Mouse (Mus musculus) adrenal gland, adult 10 weeks (tissue): ENCODE data around the gene Slc31a1. TPM values are rescaled to one million over a fixed set of nuclear protein-coding genes. Genes with fewer than 3 reads are reported as not detected.

Experiments
- polyA plus RNA-seq: library from polyadenylated mRNA; stranded (reverse); fragments of 350-450 nt; fragmentation: Illumina TruSeq; extraction: RNeasy Lipid Tissue Mini Kit (QIAGEN cat#74804); gene quantifications from one replicate; pipeline ENCODE4 v1.2.3, GENCODE M21; 2014; ENCODE audit warnings: low read depth, low replicate concordance

Slc31a1 gene
- 147 TPM for polyA plus RNA-seq

DNA sequence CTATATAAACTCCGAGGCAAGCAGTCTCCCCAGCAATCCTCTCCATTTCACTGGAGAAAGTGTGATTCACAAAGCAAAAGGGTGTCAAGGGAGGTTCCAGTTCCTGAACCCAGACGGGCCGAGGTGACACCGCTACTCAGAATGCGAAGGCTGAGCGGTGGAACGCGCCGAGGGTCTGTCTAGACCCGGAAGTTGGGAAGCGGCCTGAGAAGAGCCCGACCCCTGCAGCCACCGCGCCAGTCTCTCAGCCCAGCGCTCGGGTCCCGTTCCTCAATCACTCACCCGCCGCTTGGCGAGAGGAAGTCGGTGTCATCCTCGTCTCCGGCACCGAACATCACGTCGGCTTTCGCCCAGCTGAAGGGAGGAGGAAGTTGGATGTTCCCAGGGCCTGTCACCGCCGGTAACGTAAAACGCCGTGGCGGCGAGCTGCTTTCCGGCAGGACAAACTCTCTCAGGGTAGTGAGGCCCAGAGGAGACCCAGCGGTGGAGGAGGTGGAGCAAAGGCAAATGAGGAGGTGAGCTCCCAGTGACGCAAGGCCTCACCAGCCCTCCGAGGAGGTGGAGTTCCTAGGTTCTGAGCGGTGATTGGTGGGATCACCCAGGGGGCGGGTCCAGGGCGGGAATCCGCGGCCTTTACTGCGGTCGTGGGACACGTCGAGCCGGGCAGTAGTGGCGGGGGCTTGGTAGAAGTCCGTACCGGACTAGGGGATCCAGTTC, at the start of gene Slc31a1, which contains the start of gene Fkbp15:
TSS of gene Slc31a1 (plus strand) at position 640 of the 717 bp plus-strand sequence.
TSS of gene Fkbp15 (minus strand) at position 461 of the 717 bp plus-strand sequence.

DNA sequence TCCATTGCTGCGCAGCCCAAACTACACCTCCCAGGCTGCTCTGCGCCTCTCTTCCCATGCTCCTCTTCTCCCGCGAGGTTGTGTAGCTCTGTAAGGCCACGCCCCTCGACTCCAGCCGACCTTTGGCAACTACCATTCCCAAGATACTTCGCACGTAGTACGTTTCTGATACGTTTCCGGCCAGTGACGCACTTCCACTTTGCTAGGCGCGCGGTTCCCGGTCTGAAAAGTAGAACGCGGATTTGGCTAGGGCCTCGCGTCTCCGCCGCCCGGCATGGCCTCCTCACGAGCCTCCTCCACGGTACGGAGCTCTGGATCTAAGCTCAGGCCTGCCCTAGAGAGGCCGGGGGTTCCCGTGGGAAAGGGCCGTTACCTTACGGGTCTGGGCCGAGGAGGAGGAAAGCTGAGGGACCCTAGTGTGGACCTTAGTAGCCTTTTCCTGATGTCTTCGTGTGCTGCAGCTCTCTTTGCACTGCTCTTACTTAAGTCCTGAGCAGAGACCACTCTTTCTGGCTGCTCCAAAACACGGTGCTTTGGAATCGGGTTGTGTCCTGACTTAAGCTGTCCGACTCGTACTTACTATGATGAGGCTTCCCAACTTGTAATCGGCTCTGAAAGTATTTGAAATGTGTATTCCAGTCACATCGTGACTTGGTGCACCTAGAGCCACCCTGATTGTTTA, 48.2 kb downstream of the Slc31a1 start, which contains the start of the genes Cdc26 and Prpf4:
TSS of gene Cdc26 (minus strand) at position 42 of the 682 bp plus-strand sequence.
TSS of gene Prpf4 (plus strand) at position 197 of the 682 bp plus-strand sequence.

DNA sequence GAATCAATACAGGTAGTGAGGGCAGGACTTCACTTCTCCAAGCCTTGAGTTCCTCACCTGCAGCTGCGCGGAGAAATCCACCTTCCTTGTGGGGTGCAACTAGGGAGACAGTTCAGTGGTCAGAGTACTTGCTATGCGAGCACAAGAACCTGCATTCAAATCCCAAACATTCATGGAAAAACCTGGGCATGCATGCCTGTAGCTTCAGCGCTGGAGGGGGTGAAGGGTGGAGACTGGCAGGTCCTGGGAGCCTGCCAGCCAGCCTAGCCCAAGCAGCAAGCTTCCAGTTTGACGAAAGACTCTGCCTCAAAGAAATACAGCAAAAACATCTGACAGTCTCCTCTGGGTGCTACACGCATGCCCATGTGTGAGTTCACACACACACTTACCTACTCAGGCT, 74.6 kb downstream of the Slc31a1 start, which contains the start of gene Rnf183:
TSS of gene Rnf183 (minus strand) at position 172 of the 400 bp plus-strand sequence.

Other genes starting within 250 kb of the Slc31a1 start
- not detected for gene Mup21, start 209.9 kb upstream of the Slc31a1 start, polyA plus RNA-seq
- gene Zfp37, start 129.7 kb upstream of the Slc31a1 start, polyA plus RNA-seq = 17.8 TPM
- 26.8 TPM for gene Slc31a2, start 98.2 kb upstream of the Slc31a1 start, polyA plus RNA-seq
- gene Fkbp15, start 179 bp upstream of the Slc31a1 start, polyA plus RNA-seq = 17.0 TPM
- gene Cdc26, start 47.9 kb downstream of the Slc31a1 start, polyA plus RNA-seq = 68.4 TPM
- gene Prpf4, start 48.1 kb downstream of the Slc31a1 start, polyA plus RNA-seq = 29.9 TPM
- gene Rnf183, start 74.5 kb downstream of the Slc31a1 start, polyA plus RNA-seq = not detected
- gene Wdr31, start 110.2 kb downstream of the Slc31a1 start, polyA plus RNA-seq = 1.0 TPM
- 0.35 TPM for gene Bspry, start 119.3 kb downstream of the Slc31a1 start, polyA plus RNA-seq
- gene Hdhd3, start 142.7 kb downstream of the Slc31a1 start, polyA plus RNA-seq = not detected
- 1.2 TPM for gene Alad, start 159.2 kb downstream of the Slc31a1 start, polyA plus RNA-seq
- 75.5 TPM for gene Pole3, start 164.3 kb downstream of the Slc31a1 start, polyA plus RNA-seq
- not detected for gene 4933430I17Rik, start 164.6 kb downstream of the Slc31a1 start, polyA plus RNA-seq
- gene Rgs3, start 199.1 kb downstream of the Slc31a1 start, polyA plus RNA-seq = 2.5 TPM